8 mouse cellular contexts compared by ENCODE assay signal in the genomic region with DNA sequence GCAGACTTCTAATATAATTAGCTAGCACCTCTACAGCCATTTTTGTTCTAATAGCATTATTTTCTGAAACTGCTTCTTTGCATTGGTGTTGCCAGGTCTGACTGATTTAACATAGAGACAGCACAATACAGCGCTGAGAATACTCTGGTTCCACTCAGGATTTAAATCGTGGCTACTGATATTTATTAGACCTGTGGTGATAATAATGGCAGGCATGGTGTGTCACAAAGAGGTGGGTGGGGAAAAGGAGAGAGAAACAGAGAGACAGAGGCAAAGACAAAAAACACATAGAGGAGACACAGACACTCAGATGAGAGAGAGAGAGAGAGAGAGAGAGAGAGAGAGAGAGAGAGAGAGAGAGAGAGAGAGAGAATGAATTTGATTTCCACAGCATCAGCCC. TPM values are rescaled to one million over a fixed set of nuclear protein-coding genes. Genes with fewer than 3 reads are reported as not detected.
DNase-seq lines count a peak whose midpoint lies in the region; ATAC-seq and TF ChIP-seq lines count a peak whose summit lies in the region.

No protein-coding gene starts in this region.

- TF ChIP-seq POLR2A in testis, adult 2 months (IDR thresholded peaks at IDR 0.05; ENCODE audit: control insufficient read depth, low read depth, low read length): no peak

- 14% methylated on average over 2 of the region's 2 CpGs for WGBS in heart, embryonic 11.5 days (ENCODE audit: insufficient replicate concordance)
- WGBS in liver, embryonic 12.5 days (ENCODE audit: insufficient replicate concordance): 17% methylated on average over 2 of the region's 2 CpGs

- H3K4me1 ChIP-seq in heart, embryonic 11.5 days (ENCODE audit: control insufficient read depth, insufficient read depth, low read length): peaks cover 3% of the 10 kb centered on the region; the same call in 1 of the 2 replicates
- peaks cover 5% of the 10 kb centered on the region for H3K4me1 ChIP-seq in testis, adult 2 months (ENCODE audit: control insufficient read depth, insufficient read depth, low read length)
- H3K4me1 ChIP-seq in liver, embryonic 12.5 days: no peaks in the 10 kb centered on the region

- DNase-seq in heart, postnatal 36 days: no peak
- no peak for DNase-seq in testis, postnatal 10 days (ENCODE audit: low spot score)
- DNase-seq in telencephalon, adult 2 months (ENCODE audit: low read depth, low spot score): peak; percentile 21
- DNase-seq in urinary bladder, postnatal 36 days (ENCODE audit: low spot score in 2 of 2): no peak
- DNase-seq in c-Kit-positive CD71-positive TER-119-positive erythroid progenitor cells, embryonic 14.5 days (ENCODE audit: low spot score): no peak

- TF ChIP-seq CTCF in testis, adult 2 months (IDR thresholded peaks at IDR 0.05; ENCODE audit: control insufficient read depth, insufficient read depth, insufficient replicate concordance, low read depth, low read length): no peak

- no peaks in the 10 kb centered on the region for H3K36me3 ChIP-seq in heart, embryonic 11.5 days (ENCODE audit: control insufficient read depth, insufficient read depth, low read length)
- no peaks in the 10 kb centered on the region for H3K36me3 ChIP-seq in testis, adult 2 months (ENCODE audit: control insufficient read depth, insufficient read depth, low read length)
- H3K36me3 ChIP-seq in liver, embryonic 12.5 days: no peaks in the 10 kb centered on the region

- peak overlapping the region; percentile 70 for H3K4me3 ChIP-seq in heart, embryonic 11.5 days (ENCODE audit: low read depth, low read length)
- H3K4me3 ChIP-seq in testis, adult 2 months (ENCODE audit: control insufficient read depth, low read depth, low read length): peak overlapping the region; percentile 71
- H3K4me3 ChIP-seq in liver, embryonic 12.5 days: peak overlapping the region; percentile 49

- H3K9me3 ChIP-seq in heart, embryonic 11.5 days (replicated peaks; ENCODE audit: control insufficient read depth, low read length): no peaks in the 10 kb centered on the region
- no peaks in the 10 kb centered on the region for H3K9me3 ChIP-seq in liver, embryonic 12.5 days (replicated peaks)

- no peak overlapping the region for H3K27ac ChIP-seq in heart, embryonic 11.5 days (ENCODE audit: low read depth, low read length)
- H3K27ac ChIP-seq in testis, adult 2 months (ENCODE audit: control insufficient read depth, insufficient read depth, low read depth, low read length): no peak overlapping the region
- no peak overlapping the region for H3K27ac ChIP-seq in liver, embryonic 12.5 days

- intact Hi-C loops in heart, postnatal 36 days (cut with DNase I): no loop called here

- peak overlapping the region; percentile 82 for H3K4me2 ChIP-seq in heart, embryonic 11.5 days
- H3K4me2 ChIP-seq in liver, embryonic 12.5 days: peak overlapping the region; percentile 58

- ATAC-seq in heart, embryonic 11.5 days (replicated peaks; ENCODE audit: insufficient number of reproducible peaks, low FRiP score, low TSS enrichment): no peak
- ATAC-seq in liver, embryonic 12.5 days: no peak

- no peaks in the 10 kb centered on the region for H3K27me3 ChIP-seq in heart, embryonic 11.5 days (ENCODE audit: control insufficient read depth, insufficient read depth, low read length)
- H3K27me3 ChIP-seq in testis, adult 2 months (ENCODE audit: control insufficient read depth, insufficient read depth, low read length): no peaks in the 10 kb centered on the region
- peaks cover 5% of the 10 kb centered on the region; the same call in 1 of the 2 replicates for H3K27me3 ChIP-seq in liver, embryonic 12.5 days (replicated peaks)

- H3K9ac ChIP-seq in heart, embryonic 11.5 days (ENCODE audit: low read depth, low read length): peak overlapping the region; percentile 75
- H3K9ac ChIP-seq in liver, embryonic 12.5 days: no peak overlapping the region

RNA-seq across cellular contexts. Expression of a gene that starts 0.3 kb away (rescaled TPM):
- 5.6 and 6.2 TPM in 2 replicates for polyA plus RNA-seq in heart, embryonic 11.5 days (2014; fragmentation: Nextera tagmentation; extraction: Ambion mirVana)
- under 1 TPM; 0.08 to 0.14 TPM for total RNA-seq in heart, postnatal 36 days (2021)
- 0.24 and 0.32 TPM in 2 replicates for polyA plus RNA-seq in testis, adult 2 months (2012; rRNA removed)
- 0.94 and 1.0 TPM in 2 replicates for polyA plus RNA-seq in liver, embryonic 12.5 days (2016; fragmentation: Nextera tagmentation; extraction: Ambion mirVana)
